Mouse (Mus musculus) liver, postnatal 0 days (tissue): ENCODE measurements at regions not wholly inside any gene's neighbourhood (a gene's known extent, or its start where the extent isn't known, plus 50 kb on each side); places are given as distances from the start of the nearest gene placed in this dataset.

Experiments used
- CTCF ChIP-seq: sonication (generic); IDR thresholded peaks from 2 replicates; pipeline ENCODE4 v1.5.1; 2016; ENCODE audit warnings: antibody characterized with exemption, low read depth
- EP300 ChIP-seq: IDR thresholded peaks from 2 replicates; pipeline ENCODE4 v1.6.1; 2016; ENCODE audit warnings: antibody characterized with exemption, low read depth, mild to moderate bottlenecking

GRCm38 (mm10) chr1:154126487-154126886 lies 74.5 kb upstream of the Zfp648 start:
- TF ChIP-seq CTCF (no peak), EP300 (0 out of 2 replicates have a peak, but pooled peaks have one; percentile 4)
